Mouse (Mus musculus): Measurements from ENCODE around the gene Polr3a.

GRCm38 (mm10) chr14:24521597-24521996, 34.7 kb upstream of the Polr3a start:
- no peak for TF ChIP-seq FLI1 (IDR thresholded peaks at IDR 0.05; ENCODE audit: low read length)
- no peak for TF ChIP-seq GATA1 (IDR thresholded peaks at IDR 0.05; ENCODE audit: borderline replicate concordance, low read length)

Data from megakaryocyte, embryonic 14.5 days (primary cell).